Comparison of ENCODE assay signal across 14 mouse cellular contexts in genomic region chr9:109041351-109041750, GRCm38 (mm10). TPM values are rescaled to one million over a fixed set of nuclear protein-coding genes. Genes with fewer than 3 reads are reported as not detected.
DNase-seq lines count a peak whose midpoint lies in the region; ATAC-seq and TF ChIP-seq lines count a peak whose summit lies in the region.
"Had no signal": no experiment of that assay in that cellular context is flagged by ENCODE, and none has a peak within 500 bp of the region (broad histone marks: within the 10 kb centered on the region; RNA-seq: fewer than 3 reads in every experiment).

No protein-coding gene starts in this region.

- ATAC-seq in heart, embryonic 11.5 days (replicated peaks; ENCODE audit: insufficient number of reproducible peaks, low FRiP score, low TSS enrichment): no peak
- ATAC-seq in embryonic facial prominence, embryonic 15.5 days (ENCODE audit: insufficient number of reproducible peaks, low FRiP score, low TSS enrichment, low read depth): 0 out of 2 replicates have a peak, but pooled peaks have one; percentile 20
- ATAC-seq in intestine, postnatal 0 days: peak; percentile 11; the same call in 1 of the 2 replicates
- ATAC-seq: hindbrain, embryonic 16.5 days; midbrain, embryonic 13.5 days had no signal

- TF ChIP-seq CTCF in lung, adult 2 months (IDR thresholded peaks at IDR 0.05; ENCODE audit: insufficient read depth, low read length): no peak
- TF ChIP-seq CTCF in intestine, postnatal 0 days (IDR thresholded peaks at IDR 0.05; ENCODE audit: low read depth): no peak

- H3K4me2 ChIP-seq in heart, embryonic 11.5 days: peak overlapping the region; percentile 39
- no peak overlapping the region for H3K4me2 ChIP-seq in embryonic facial prominence, embryonic 15.5 days (replicated peaks)
- H3K4me2 ChIP-seq in intestine, postnatal 0 days (replicated peaks; ENCODE audit: low read depth): peak overlapping the region; percentile 84
- H3K4me2 ChIP-seq: midbrain, embryonic 13.5 days had no signal

- peak overlapping the region; percentile 16; the same call in 1 of the 2 replicates for H3K9ac ChIP-seq in heart, embryonic 11.5 days (ENCODE audit: low read depth, low read length)
- H3K9ac ChIP-seq in embryonic facial prominence, embryonic 15.5 days: no peak overlapping the region
- peak overlapping the region; percentile 42; the same call in 1 of the 2 replicates for H3K9ac ChIP-seq in intestine, postnatal 0 days (ENCODE audit: low read depth, low read length)
- H3K9ac ChIP-seq: midbrain, embryonic 13.5 days had no signal

- H3K36me3 ChIP-seq in heart, embryonic 11.5 days (ENCODE audit: control insufficient read depth, insufficient read depth, low read length): no peaks in the 10 kb centered on the region
- no peaks in the 10 kb centered on the region for H3K36me3 ChIP-seq in embryonic facial prominence, embryonic 15.5 days
- no peaks in the 10 kb centered on the region; the same call in 1 of the 2 replicates for H3K36me3 ChIP-seq in intestine, postnatal 0 days (ENCODE audit: control insufficient read depth, insufficient read depth)
- H3K36me3 ChIP-seq: midbrain, embryonic 13.5 days had no signal

- no peaks in the 10 kb centered on the region for H3K9me3 ChIP-seq in heart, embryonic 11.5 days (replicated peaks; ENCODE audit: control insufficient read depth, low read length)
- no peaks in the 10 kb centered on the region for H3K9me3 ChIP-seq in embryonic facial prominence, embryonic 15.5 days (replicated peaks)
- no peaks in the 10 kb centered on the region for H3K9me3 ChIP-seq in intestine, postnatal 0 days (ENCODE audit: control insufficient read depth)
- H3K9me3 ChIP-seq: embryonic facial prominence, embryonic 13.5 days; midbrain, embryonic 13.5 days had no signal

- TF ChIP-seq POLR2A in lung, adult 2 months (IDR thresholded peaks at IDR 0.05; ENCODE audit: borderline replicate concordance, extremely low read depth, low read depth, low read length): no peak

- peak overlapping the region; percentile 22; the same call in 1 of the 2 replicates for H3K27ac ChIP-seq in heart, embryonic 11.5 days (ENCODE audit: low read depth, low read length)
- no peak overlapping the region for H3K27ac ChIP-seq in embryonic facial prominence, embryonic 15.5 days (replicated peaks)
- H3K27ac ChIP-seq in intestine, postnatal 0 days (ENCODE audit: low read depth, low read length): peak overlapping the region; percentile 88
- H3K27ac ChIP-seq: embryonic facial prominence, embryonic 13.5 days; midbrain, embryonic 13.5 days had no signal

- H3K27me3 ChIP-seq in heart, embryonic 11.5 days (ENCODE audit: control insufficient read depth, insufficient read depth, low read length): no peaks in the 10 kb centered on the region
- H3K27me3 ChIP-seq in embryonic facial prominence, embryonic 15.5 days: no peaks in the 10 kb centered on the region
- no peaks in the 10 kb centered on the region for H3K27me3 ChIP-seq in intestine, postnatal 0 days (replicated peaks; ENCODE audit: control insufficient read depth, insufficient read depth, low read length)
- H3K27me3 ChIP-seq: embryonic facial prominence, embryonic 13.5 days; midbrain, embryonic 13.5 days had no signal

- no peak for DNase-seq in heart, postnatal 10 days
- DNase-seq in lung, adult 2 months: no peak
- no peak for DNase-seq in lung, postnatal 25 days (ENCODE audit: low spot score)
- DNase-seq in gastrocnemius, postnatal 14 days: no peak
- DNase-seq in gastrocnemius, adult 8-10 months (ENCODE audit: low spot score in 2 of 2): no peak
- DNase-seq: cerebellum, adult 11 months; cerebellum, postnatal 36 days; liver had no signal

- intact Hi-C loops in heart, postnatal 10 days (cut with DNase I): no loop called here
- intact Hi-C loops in gastrocnemius, postnatal 14 days (cut with DNase I; ENCODE audit: low total_unique reads): no loop called here

- no peak overlapping the region for H3K4me3 ChIP-seq in heart, embryonic 11.5 days (ENCODE audit: low read depth, low read length)
- peak overlapping the region; percentile 40 for H3K4me3 ChIP-seq in lung, adult 2 months (replicated peaks; ENCODE audit: extremely low read depth, low read depth, low read length)
- H3K4me3 ChIP-seq in embryonic facial prominence, embryonic 15.5 days (replicated peaks): no peak overlapping the region
- no peak overlapping the region for H3K4me3 ChIP-seq in intestine, postnatal 0 days (ENCODE audit: low read depth, low read length)
- H3K4me3 ChIP-seq: embryonic facial prominence, embryonic 13.5 days; midbrain, embryonic 13.5 days had no signal

- WGBS in heart, embryonic 11.5 days (ENCODE audit: insufficient replicate concordance): 62% methylated on average over 7 of the region's 7 CpGs
- WGBS in lung, adult 2 months: 25% methylated on average over 7 of the region's 7 CpGs
- WGBS in embryonic facial prominence, embryonic 15.5 days: 72% methylated on average over 7 of the region's 7 CpGs
- 43% methylated on average over 6 of the region's 7 CpGs for WGBS in intestine, postnatal 0 days

- H3K4me1 ChIP-seq in heart, embryonic 11.5 days (ENCODE audit: control insufficient read depth, insufficient read depth, low read length): peaks cover 29% of the 10 kb centered on the region
- H3K4me1 ChIP-seq in lung, adult 2 months (ENCODE audit: control insufficient read depth, insufficient read depth, low read length): peaks cover 18% of the 10 kb centered on the region
- H3K4me1 ChIP-seq in embryonic facial prominence, embryonic 15.5 days: peaks cover 34% of the 10 kb centered on the region
- peaks cover 5% of the 10 kb centered on the region; the same call in 1 of the 2 replicates for H3K4me1 ChIP-seq in intestine, postnatal 0 days (replicated peaks; ENCODE audit: control insufficient read depth, insufficient read depth, low read length)

RNA-seq across cellular contexts. Expression of gene Shisa5, which starts 3.0 kb away (rescaled TPM):
- 49.0 and 59.1 TPM in 2 replicates for polyA plus RNA-seq in heart, embryonic 11.5 days (2014; fragmentation: Nextera tagmentation; extraction: Ambion mirVana)
- total RNA-seq in heart, postnatal 10 days (2021): 10 to 100 TPM; 51.6 to 53.2 TPM
- polyA plus RNA-seq in lung, adult 2 months (2012; rRNA removed): 918 and 1,083 TPM in 2 replicates
- polyA plus RNA-seq in embryonic facial prominence, embryonic 15.5 days (2015; fragmentation: Nextera tagmentation; extraction: Ambion mirVana): 106 and 116 TPM in 2 replicates
- polyA plus RNA-seq in intestine, postnatal 0 days (2015; fragmentation: Nextera tagmentation; extraction: Ambion mirVana): 303 and 311 TPM in 2 replicates
- total RNA-seq in gastrocnemius, postnatal 14 days (2021): 10 to 100 TPM; 24.4 to 26.3 TPM
- total RNA-seq in gastrocnemius, adult 8-10 months (2022): 10 to 100 TPM in 2 of 4 experiments, 1 to 10 TPM in 2; 7.0 to 11.8 (median 9.1) TPM

RNA-seq across cellular contexts. Expression of gene Trex1, which starts 18.2 kb away (rescaled TPM):
- polyA plus RNA-seq in heart, embryonic 11.5 days (2014; fragmentation: Nextera tagmentation; extraction: Ambion mirVana): 5.7 and 7.0 TPM in 2 replicates
- total RNA-seq in heart, postnatal 10 days (2021): 10 to 100 TPM in 1 of 2 experiments, 1 to 10 TPM in 1; 9.8 to 12.2 TPM
- polyA plus RNA-seq in lung, adult 2 months (2012; rRNA removed): 83.7 and 86.9 TPM in 2 replicates
- 21.0 and 22.5 TPM in 2 replicates for polyA plus RNA-seq in embryonic facial prominence, embryonic 15.5 days (2015; fragmentation: Nextera tagmentation; extraction: Ambion mirVana)
- polyA plus RNA-seq in intestine, postnatal 0 days (2015; fragmentation: Nextera tagmentation; extraction: Ambion mirVana): 16.1 and 17.1 TPM in 2 replicates
- total RNA-seq in gastrocnemius, postnatal 14 days (2021): 10 to 100 TPM; 10.7 to 11.4 TPM
- 10 to 100 TPM; 11.4 to 17.2 (median 13.0) TPM for total RNA-seq in gastrocnemius, adult 8-10 months (2022)

RNA-seq across cellular contexts. Expression of gene Atrip, which starts 32.6 kb away (rescaled TPM):
- polyA plus RNA-seq in heart, embryonic 11.5 days (2014; fragmentation: Nextera tagmentation; extraction: Ambion mirVana): 18.0 and 18.6 TPM in 2 replicates
- total RNA-seq in heart, postnatal 10 days (2021): 10 to 100 TPM in 1 of 2 experiments, 1 to 10 TPM in 1; 9.2 to 10.4 TPM
- polyA plus RNA-seq in lung, adult 2 months (2012; rRNA removed): 18.8 and 21.9 TPM in 2 replicates
- polyA plus RNA-seq in embryonic facial prominence, embryonic 15.5 days (2015; fragmentation: Nextera tagmentation; extraction: Ambion mirVana): 26.8 and 30.8 TPM in 2 replicates
- 7.5 and 8.9 TPM in 2 replicates for polyA plus RNA-seq in intestine, postnatal 0 days (2015; fragmentation: Nextera tagmentation; extraction: Ambion mirVana)
- 1 to 10 TPM; 7.4 to 7.5 TPM for total RNA-seq in gastrocnemius, postnatal 14 days (2021)
- 10 to 100 TPM in 3 of 4 experiments, 1 to 10 TPM in 1; 8.7 to 11.5 (median 10.7) TPM for total RNA-seq in gastrocnemius, adult 8-10 months (2022)

RNA-seq across cellular contexts. Expression of gene Ccdc51, which starts 40.9 kb away (rescaled TPM):
- polyA plus RNA-seq in heart, embryonic 11.5 days (2014; fragmentation: Nextera tagmentation; extraction: Ambion mirVana): 15.5 and 15.8 TPM in 2 replicates
- total RNA-seq in heart, postnatal 10 days (2021): 10 to 100 TPM; 10.3 to 12.4 TPM
- polyA plus RNA-seq in lung, adult 2 months (2012; rRNA removed): 3.5 and 3.7 TPM in 2 replicates
- polyA plus RNA-seq in embryonic facial prominence, embryonic 15.5 days (2015; fragmentation: Nextera tagmentation; extraction: Ambion mirVana): 13.7 and 16.6 TPM in 2 replicates
- 12.1 and 12.7 TPM in 2 replicates for polyA plus RNA-seq in intestine, postnatal 0 days (2015; fragmentation: Nextera tagmentation; extraction: Ambion mirVana)
- 1 to 10 TPM; 7.3 to 7.8 TPM for total RNA-seq in gastrocnemius, postnatal 14 days (2021)
- total RNA-seq in gastrocnemius, adult 8-10 months (2022): 1 to 10 TPM; 6.7 to 8.6 (median 7.8) TPM

RNA-seq across cellular contexts. Expression of gene Tma7, which starts 41.0 kb away (rescaled TPM):
- polyA plus RNA-seq in heart, embryonic 11.5 days (2014; fragmentation: Nextera tagmentation; extraction: Ambion mirVana): 776 and 790 TPM in 2 replicates
- 100 to 1,000 TPM; 272 to 274 TPM for total RNA-seq in heart, postnatal 10 days (2021)
- polyA plus RNA-seq in lung, adult 2 months (2012; rRNA removed): 13.4 and 19.0 TPM in 2 replicates
- polyA plus RNA-seq in embryonic facial prominence, embryonic 15.5 days (2015; fragmentation: Nextera tagmentation; extraction: Ambion mirVana): 509 and 534 TPM in 2 replicates
- 683 and 718 TPM in 2 replicates for polyA plus RNA-seq in intestine, postnatal 0 days (2015; fragmentation: Nextera tagmentation; extraction: Ambion mirVana)
- 100 to 1,000 TPM; 184 to 190 TPM for total RNA-seq in gastrocnemius, postnatal 14 days (2021)
- 100 to 1,000 TPM; 297 to 369 (median 354) TPM for total RNA-seq in gastrocnemius, adult 8-10 months (2022)
